Mouse (Mus musculus): ENCODE results near the gene Tdrd6.

The Tdrd6 gene

GRCm38 (mm10) chr17:43619156-43619555 lies 10.9 kb downstream of the Tdrd6 start:
- DNase-seq (ENCODE audit: low read depth in 2 of 2, low spot score in 2 of 2): no peak

GRCm38 (mm10) chr17:43612221-43612620 lies 17.9 kb downstream of the Tdrd6 start:
- DNase-seq (ENCODE audit: low read depth in 2 of 2, low spot score in 2 of 2): no peak

GRCm38 (mm10) chr17:43611586-43611985 lies 18.5 kb downstream of the Tdrd6 start:
- peak in 1 of 2 experiments; percentile 13 for DNase-seq (ENCODE audit: low read depth in 2 of 2, low spot score in 2 of 2)

GRCm38 (mm10) chr17:43606704-43607103 lies 23.4 kb downstream of the Tdrd6 start:
- DNase-seq (ENCODE audit: low read depth in 2 of 2, low spot score in 2 of 2): peak; percentile 28 to 47

- DNase-seq (ENCODE audit: low read depth in 2 of 2, low spot score in 2 of 2): no peak
These were observed 31.4 kb downstream of the Tdrd6 start for GRCm38 (mm10) chr17:43598706-43599105.

GRCm38 (mm10) chr17:43597742-43598141 lies 32.4 kb downstream of the Tdrd6 start:
- no peak for DNase-seq (ENCODE audit: low read depth in 2 of 2, low spot score in 2 of 2)

- DNase-seq (ENCODE audit: low read depth in 2 of 2, low spot score in 2 of 2): no peak
These were observed 37.5 kb downstream of the Tdrd6 start for GRCm38 (mm10) chr17:43592296-43593291.

GRCm38 (mm10) chr17:43590531-43590930 lies 39.6 kb downstream of the Tdrd6 start:
- DNase-seq (ENCODE audit: low read depth in 2 of 2, low spot score in 2 of 2): no peak

- DNase-seq (ENCODE audit: low read depth in 2 of 2, low spot score in 2 of 2): no peak
These were observed 40.3 kb downstream of the Tdrd6 start for GRCm38 (mm10) chr17:43589750-43590149.

- no peak for DNase-seq (ENCODE audit: low read depth in 2 of 2, low spot score in 2 of 2)
These were observed 42.8 kb downstream of the Tdrd6 start for GRCm38 (mm10) chr17:43587278-43587677.

- no peak for DNase-seq (ENCODE audit: low read depth in 2 of 2, low spot score in 2 of 2)
These were observed 45.3 kb downstream of the Tdrd6 start for GRCm38 (mm10) chr17:43584771-43585170.

- no peak for DNase-seq (ENCODE audit: low read depth in 2 of 2, low spot score in 2 of 2)
These were observed 49.1 kb downstream of the Tdrd6 start for GRCm38 (mm10) chr17:43581012-43581467.

GRCm38 (mm10) chr17:43580456-43580855 lies 49.6 kb downstream of the Tdrd6 start:
- no peak for DNase-seq (ENCODE audit: low read depth in 2 of 2, low spot score in 2 of 2)

- DNase-seq (ENCODE audit: low read depth in 2 of 2, low spot score in 2 of 2): no peak
These were observed 56.5 kb downstream of the Tdrd6 start for GRCm38 (mm10) chr17:43573624-43574073.

- DNase-seq (ENCODE audit: low read depth in 2 of 2, low spot score in 2 of 2): no peak
These were observed 60.8 kb downstream of the Tdrd6 start for GRCm38 (mm10) chr17:43569287-43569686.

- DNase-seq (ENCODE audit: low read depth in 2 of 2, low spot score in 2 of 2): no peak
These were observed 61.9 kb downstream of the Tdrd6 start, which contains the start of gene Pla2g7 for GRCm38 (mm10) chr17:43567992-43568888. Pla2g7 (plus strand) TSS chr17:43568098.

GRCm38 (mm10) chr17:43567593-43567991 lies 62.5 kb downstream of the Tdrd6 start:
- no peak for DNase-seq (ENCODE audit: low read depth in 2 of 2, low spot score in 2 of 2)

Measured in CD8-positive naive resting alpha-beta T cell, adult 2 months (primary cell).